Mouse (Mus musculus): Measurements from ENCODE around the gene Satb2.

GRCm38 (mm10) chr1:56981947-56982555 lies 3.6 kb upstream of the Satb2 start:
- TF ChIP-seq FLI1 (IDR thresholded peaks at IDR 0.05; ENCODE audit: low read length): no peak
- no peak for TF ChIP-seq GATA1 (IDR thresholded peaks at IDR 0.05; ENCODE audit: borderline replicate concordance, low read length)

Data from megakaryocyte, embryonic 14.5 days (primary cell).